ENCODE assay signal across 8 mouse cellular contexts in genomic region chr10:67186489-67186888, GRCm38 (mm10).
DNase-seq lines count a peak whose midpoint lies in the region; ATAC-seq and TF ChIP-seq lines count a peak whose summit lies in the region.

No protein-coding gene starts in this region.

- no peak for TF ChIP-seq CTCF in left cerebral cortex, adult 2 months (IDR thresholded peaks at IDR 0.05)

- peaks cover 77% of the 10 kb centered on the region for H3K79me2 ChIP-seq in myocyte (ENCODE audit: control insufficient read depth, insufficient read depth)

- no peak overlapping the region for H3ac ChIP-seq in myocyte (ENCODE audit: control insufficient read depth, insufficient read length)

- H3K27ac ChIP-seq in left cerebral cortex, adult 2 months = peak overlapping the region; percentile 87
- H3K27ac ChIP-seq in embryonic facial prominence, embryonic 11.5 days (replicated peaks; ENCODE audit: low read depth, low read length) = no peak overlapping the region
- peak overlapping the region; percentile 97 for H3K27ac ChIP-seq in intestine, embryonic 14.5 days (ENCODE audit: low read depth)

- no peaks in the 10 kb centered on the region for H3K9me3 ChIP-seq in embryonic facial prominence, embryonic 11.5 days (replicated peaks; ENCODE audit: control insufficient read depth, low read length)
- H3K9me3 ChIP-seq in intestine, embryonic 14.5 days (ENCODE audit: control insufficient read depth, low read length) = no peaks in the 10 kb centered on the region

- H3K4me3 ChIP-seq in left cerebral cortex, adult 2 months = peak overlapping the region; percentile 47
- H3K4me3 ChIP-seq in embryonic facial prominence, embryonic 11.5 days (ENCODE audit: low read depth, low read length) = peak overlapping the region; percentile 48
- peak overlapping the region; percentile 55 for H3K4me3 ChIP-seq in intestine, embryonic 14.5 days (ENCODE audit: low read depth, low read length)
- peak overlapping the region; percentile 50 for H3K4me3 ChIP-seq in myocyte

- peak overlapping the region; percentile 49 for H3K4me2 ChIP-seq in embryonic facial prominence, embryonic 11.5 days (ENCODE audit: low read depth, low read length)
- peak overlapping the region; percentile 71 for H3K4me2 ChIP-seq in intestine, embryonic 14.5 days (ENCODE audit: low read length)
- H3K4me2 ChIP-seq in myocyte (ENCODE audit: low read depth) = peak overlapping the region; percentile 95

- ATAC-seq in embryonic facial prominence, embryonic 11.5 days (replicated peaks; ENCODE audit: insufficient number of reproducible peaks, low FRiP score, low TSS enrichment, low read depth) = no peak
- no peak for ATAC-seq in intestine, embryonic 14.5 days (replicated peaks; ENCODE audit: low FRiP score, low TSS enrichment, low read depth)
- no peak for ATAC-seq in monocyte, adult 5-6 weeks (replicated peaks; ENCODE audit: insufficient number of reproducible peaks, low FRiP score, low TSS enrichment, poor library complexity, severe bottlenecking)

- no peaks in the 10 kb centered on the region; the same call in 1 of the 2 replicates for H3K4me1 ChIP-seq in embryonic facial prominence, embryonic 11.5 days (ENCODE audit: control insufficient read depth, insufficient read depth, low read length)
- peaks cover 24% of the 10 kb centered on the region for H3K4me1 ChIP-seq in intestine, embryonic 14.5 days (replicated peaks; ENCODE audit: control insufficient read depth, insufficient read depth, low read length)

- intact Hi-C loops in left cerebral cortex, adult 2 months (cut with DNase I) = loop anchor here (5.0 kb wide), 3 partner anchors 59 to 264 kb away; partner anchors contain the start of genes Jmjd1c and Reep3
- intact Hi-C loops in left cerebral cortex, postnatal 36 days (cut with DNase I) = loop anchor here (5.0 kb wide), 3 partner anchors 41 to 89 kb away; partner anchors contain the start of genes Jmjd1c and Reep3

- no peaks in the 10 kb centered on the region for H3K27me3 ChIP-seq in embryonic facial prominence, embryonic 11.5 days (ENCODE audit: control insufficient read depth, insufficient read depth, low read length)
- H3K27me3 ChIP-seq in intestine, embryonic 14.5 days (replicated peaks; ENCODE audit: control insufficient read depth, insufficient read depth, low read length) = no peaks in the 10 kb centered on the region
- no peaks in the 10 kb centered on the region for H3K27me3 ChIP-seq in myocyte (ENCODE audit: control insufficient read depth, insufficient read depth, insufficient read length)

- no peak overlapping the region for H3K9ac ChIP-seq in embryonic facial prominence, embryonic 11.5 days (replicated peaks; ENCODE audit: low read length)
- H3K9ac ChIP-seq in intestine, embryonic 14.5 days (ENCODE audit: low read length) = peak overlapping the region; percentile 74

- no peaks in the 10 kb centered on the region for H3K36me3 ChIP-seq in embryonic facial prominence, embryonic 11.5 days (replicated peaks; ENCODE audit: control insufficient read depth, insufficient read depth, low read depth, low read length)
- peaks cover 7% of the 10 kb centered on the region; the same call in 1 of the 2 replicates for H3K36me3 ChIP-seq in intestine, embryonic 14.5 days (ENCODE audit: control insufficient read depth, insufficient read depth, low read length)
- H3K36me3 ChIP-seq in myocyte (ENCODE audit: control insufficient read depth, insufficient read depth) = no peaks in the 10 kb centered on the region

- TF ChIP-seq POLR2A in myocyte (IDR thresholded peaks at IDR 0.05; ENCODE audit: insufficient read length, low read depth) = no peak

- DNase-seq in left cerebral cortex, adult 2 months (ENCODE audit: extremely low spot score in 1 of 2, low spot score in 2 of 2) = no peak
- no peak for DNase-seq in left cerebral cortex, postnatal 36 days (ENCODE audit: low spot score in 2 of 2)
- peak; percentile 40 for DNase-seq in embryonic facial prominence, embryonic 11.5 days (ENCODE audit: low spot score)
- DNase-seq in intestine, embryonic 14.5 days (ENCODE audit: low spot score) = no peak
- no peak for DNase-seq in spleen, postnatal 36 days (ENCODE audit: low spot score in 2 of 2)
- DNase-seq in natural killer cell, adult 2 months (ENCODE audit: low spot score in 2 of 2) = no peak

TF ChIP-seq in myocyte, 11 proteins besides CTCF, POLR2A, EP300 and RAD21:
- TF ChIP-seq SRF (IDR thresholded peaks at IDR 0.05; ENCODE audit: control insufficient read depth, insufficient read length, low read depth) (no peak), MAX (IDR thresholded peaks at IDR 0.05; ENCODE audit: low read depth) (no peak), TCF12 (IDR thresholded peaks at IDR 0.05; ENCODE audit: insufficient read depth, poor library complexity, severe bottlenecking) (no peak), POLR2AphosphoS2 (IDR thresholded peaks at IDR 0.05; ENCODE audit: insufficient read length, low read depth) (no peak), E2F4 (IDR thresholded peaks at IDR 0.05; ENCODE audit: insufficient read depth) (no peak), CEBPB (IDR thresholded peaks at IDR 0.05; ENCODE audit: insufficient read depth, poor library complexity, severe bottlenecking) (no peak), MYOD1 (IDR thresholded peaks at IDR 0.05; ENCODE audit: control insufficient read depth in 1 of 3, insufficient read length in 2 of 3, low read depth in 2 of 3) (no peak), REST (IDR thresholded peaks at IDR 0.05; ENCODE audit: insufficient read depth, insufficient read length) (no peak), TCF3 (IDR thresholded peaks at IDR 0.05; ENCODE audit: insufficient read length, low read depth) (no peak), MYOG (IDR thresholded peaks at IDR 0.05; ENCODE audit: control insufficient read depth in 1 of 3, insufficient read depth in 1 of 3, insufficient read length in 2 of 3, low read depth in 2 of 3) (no peak), USF1 (IDR thresholded peaks at IDR 0.05; ENCODE audit: low read depth) (no peak)
